Mouse (Mus musculus) liver, embryonic 11.5 days (tissue): ENCODE measurements around the gene Nup210l. TPM values are rescaled to one million over a fixed set of nuclear protein-coding genes. Genes with fewer than 3 reads are reported as not detected.
"Not testable (repeated sequence)": the region's sequence is repeated elsewhere in the genome, so short reads cannot be mapped to it uniquely, and the experiment has no call there.

Experiments used
- ATAC-seq: fragments of 200-750 bp; cut with Nextera tagmentation; replicated peaks from 2 replicates; pipeline ENCODE4 v1.8.0; 2017; ENCODE audit warnings: moderate number of reproducible peaks, mild to moderate bottlenecking, moderate TSS enrichment, moderate library complexity; ENCODE audit not compliant: low FRiP score
- DNase-seq: peaks from one replicate; pipeline ENCODE4 v3.0.0-alpha.2; 2017; ENCODE audit warnings: low spot score
- H3K27ac ChIP-seq: fragments of 300-500 bp; sonication (generic); 2 replicates; pipeline ENCODE4 v1.5.1; 2014; ENCODE audit warnings: mild to moderate bottlenecking, low read depth, low read length, control low read depth
- H3K27me3 ChIP-seq: fragments of 300-500 bp; sonication (generic); replicated peaks from 2 replicates; pipeline ENCODE4 v1.6.1; 2014; ENCODE audit warnings: low read length, mixed read lengths; ENCODE audit not compliant: control insufficient read depth, insufficient read depth
- H3K36me3 ChIP-seq: fragments of 300-500 bp; sonication (generic); 2 replicates; pipeline ENCODE4 v1.6.1; 2014; ENCODE audit warnings: mild to moderate bottlenecking, low read length, moderate library complexity, mixed read lengths; ENCODE audit not compliant: control insufficient read depth, insufficient read depth
- H3K4me1 ChIP-seq: fragments of 300-500 bp; sonication (generic); replicated peaks from 2 replicates; pipeline ENCODE4 v1.6.1; 2014; ENCODE audit warnings: low read length, mixed read lengths; ENCODE audit not compliant: control insufficient read depth, insufficient read depth
- H3K4me2 ChIP-seq: fragments of 300-500 bp; sonication (generic); 2 replicates; pipeline ENCODE4 v1.6.1; 2014; ENCODE audit warnings: mild to moderate bottlenecking, control low read depth, moderate library complexity
- H3K4me3 ChIP-seq: fragments of 300-500 bp; sonication (generic); 2 replicates; pipeline ENCODE4 v1.5.1; 2014; ENCODE audit warnings: low read depth, low read length, control low read depth
- H3K9ac ChIP-seq: fragments of 300-500 bp; sonication (generic); 2 replicates; pipeline ENCODE4 v1.6.1; 2014; ENCODE audit warnings: low read depth, low read length, control low read depth
- H3K9me3 ChIP-seq: fragments of 300-500 bp; sonication (generic); 2 replicates; pipeline ENCODE4 v1.6.1; 2016; ENCODE audit warnings: low read length, inconsistent platforms, mixed read lengths; ENCODE audit not compliant: control insufficient read depth
- WGBS: fragments of 180-500 bp; shearing (Covaris S2); extraction: QIAGEN DNeasy Blood & Tissue Kit; methylation state at CpG from one replicate; pipeline ENCODE4 v1.1.7; 2014; 5-methylcytosine and 5-hydroxymethylcytosine counted together
- polyA plus RNA-seq: library from polyadenylated mRNA; unstranded; fragments of >200 nt; fragmentation: Nextera tagmentation; extraction: Ambion mirVana; gene quantifications from 2 replicates; pipeline ENCODE4 v1.2.1, GENCODE M21; 2014

Gene Nup210l
- polyA plus RNA-seq, 1 experiment from 2014 or later: 0.49 TPM

GRCm38 (mm10) chr3:90103176-90103575 is 756 bp upstream of the Nup210l start:
- H3K27ac ChIP-seq: no peak overlapping the region
- no peak for ATAC-seq
- 86% methylated on average over 2 of the region's 2 CpGs for WGBS
- no peak for DNase-seq
- H3K9me3 ChIP-seq: no peaks in the 10 kb centered on the region
- no peaks in the 10 kb centered on the region for H3K4me1 ChIP-seq
- no peak overlapping the region for H3K4me2 ChIP-seq
- no peak overlapping the region for H3K9ac ChIP-seq
- no peak overlapping the region for H3K4me3 ChIP-seq
- peaks cover 17% of the 10 kb centered on the region; the same call in 1 of the 2 replicates for H3K36me3 ChIP-seq
- H3K27me3 ChIP-seq: no peaks in the 10 kb centered on the region

DNA sequence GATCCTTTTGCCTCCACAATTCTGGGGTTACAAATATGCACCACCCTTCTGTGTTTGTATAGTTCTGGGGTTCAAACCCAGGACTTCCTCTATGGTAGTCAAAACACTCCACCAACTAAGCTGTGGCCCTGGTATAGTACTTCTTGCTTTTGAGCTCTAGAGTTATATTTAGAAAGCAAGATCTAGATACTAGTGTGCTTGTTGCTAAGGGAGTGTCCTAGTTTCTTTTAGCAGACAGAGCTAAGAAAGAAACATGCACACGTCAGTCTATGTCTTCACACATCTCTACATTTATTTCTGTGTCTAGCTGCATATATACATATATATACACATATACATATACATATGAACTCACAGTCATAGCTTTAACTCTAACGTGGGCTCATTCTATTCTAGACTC is 7.8 kb downstream of the Nup210l start:
- no peaks in the 10 kb centered on the region for H3K36me3 ChIP-seq
- H3K27ac ChIP-seq: no peak overlapping the region

GRCm38 (mm10) chr3:90114342-90114741 is 10.4 kb downstream of the Nup210l start:
- 80% methylated on average over 2 of the region's 2 CpGs for WGBS
- DNase-seq: no peak
- H3K27me3 ChIP-seq: no peaks in the 10 kb centered on the region

More for the DNA sequence above, 7.8 kb downstream of the Nup210l start:
- Histone ChIP-seq H3K4me2 (no peak overlapping the region), H3K9ac (no peak overlapping the region), H3K4me1 (no peaks in the 10 kb centered on the region), H3K27me3 (no peaks in the 10 kb centered on the region), H3K4me3 (no peak overlapping the region), H3K9me3 (no peaks in the 10 kb centered on the region)
- DNase-seq (no peak), ATAC-seq (no peak)
- WGBS: 83% methylated on average over 2 of the region's 2 CpGs

GRCm38 (mm10) chr3:90115526-90115925 is 11.6 kb downstream of the Nup210l start:
- Histone ChIP-seq H3K4me2 (no peak overlapping the region), H3K9ac (no peak overlapping the region), H3K4me3 (no peak overlapping the region), H3K4me1 (no peaks in the 10 kb centered on the region), H3K36me3 (no peaks in the 10 kb centered on the region), H3K27me3 (no peaks in the 10 kb centered on the region), H3K9me3 (no peaks in the 10 kb centered on the region), H3K27ac (no peak overlapping the region)
- WGBS: 75% methylated on average over 3 of the region's 3 CpGs
- no peak for ATAC-seq
- DNase-seq: no peak

More at GRCm38 (mm10) chr3:90114342-90114741, 10.4 kb downstream of the Nup210l start:
- Histone ChIP-seq H3K4me3 (no peak overlapping the region), H3K9ac (no peak overlapping the region), H3K4me1 (no peaks in the 10 kb centered on the region), H3K36me3 (no peaks in the 10 kb centered on the region), H3K27ac (no peak overlapping the region), H3K9me3 (no peaks in the 10 kb centered on the region), H3K4me2 (no peak overlapping the region)
- ATAC-seq: no peak

- Histone ChIP-seq H3K27me3 (no peaks in the 10 kb centered on the region), H3K4me3 (no peak overlapping the region), H3K9me3 (no peaks in the 10 kb centered on the region), H3K9ac (no peak overlapping the region), H3K4me1 (no peaks in the 10 kb centered on the region), H3K36me3 (no peaks in the 10 kb centered on the region), H3K27ac (no peak overlapping the region), H3K4me2 (no peak overlapping the region)
- DNase-seq (no peak), ATAC-seq (no peak)
- WGBS: 87% methylated on average over 13 of the region's 13 CpGs
These were observed 14.3 kb downstream of the Nup210l start for GRCm38 (mm10) chr3:90118132-90118790.

GRCm38 (mm10) chr3:90122036-90122435 is 18.1 kb downstream of the Nup210l start:
- H3K4me2 ChIP-seq, H3K36me3 ChIP-seq, DNase-seq, H3K9ac ChIP-seq, H3K4me1 ChIP-seq, ATAC-seq, H3K27me3 ChIP-seq, H3K27ac ChIP-seq, H3K4me3 ChIP-seq, H3K9me3 ChIP-seq: not testable (repeated sequence)
- 75% methylated on average over 5 of the region's 5 CpGs for whole genome bisulfite sequencing

DNA sequence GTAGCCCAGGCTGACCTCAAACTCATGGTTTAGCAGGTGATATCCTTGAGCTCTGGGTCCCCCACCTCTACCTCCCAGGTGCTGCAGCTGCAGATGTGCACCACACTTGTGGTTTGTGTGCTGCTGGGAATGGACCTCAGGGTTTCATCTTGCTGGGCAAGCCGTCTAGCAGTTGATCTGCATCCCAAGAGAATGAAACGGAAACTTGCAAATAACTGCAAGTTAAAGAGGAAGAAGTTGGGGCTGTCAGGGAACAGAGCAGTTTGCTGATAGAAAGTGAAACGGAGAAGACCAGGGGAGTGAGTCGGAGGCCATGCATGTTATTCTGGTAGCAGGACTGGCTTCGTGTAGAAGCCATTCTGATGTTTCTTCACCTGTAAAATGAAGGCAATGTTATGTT is 21.8 kb downstream of the Nup210l start:
- no peak overlapping the region for H3K9ac ChIP-seq
- DNase-seq (no peak), ATAC-seq (no peak)
- WGBS: 74% methylated on average over 5 of the region's 5 CpGs
- H3K27me3 ChIP-seq: no peaks in the 10 kb centered on the region
- no peaks in the 10 kb centered on the region for H3K36me3 ChIP-seq
- no peak overlapping the region for H3K27ac ChIP-seq
- no peak overlapping the region for H3K4me2 ChIP-seq
- no peaks in the 10 kb centered on the region for H3K9me3 ChIP-seq
- H3K4me3 ChIP-seq: no peak overlapping the region
- H3K4me1 ChIP-seq: no peaks in the 10 kb centered on the region

- DNase-seq: no peak
- 91% methylated on average over 6 of the region's 6 CpGs for WGBS
- no peak overlapping the region for H3K4me2 ChIP-seq
- H3K36me3 ChIP-seq: no peaks in the 10 kb centered on the region
- no peak overlapping the region for H3K9ac ChIP-seq
- no peaks in the 10 kb centered on the region for H3K4me1 ChIP-seq
- no peak overlapping the region for H3K27ac ChIP-seq
- no peaks in the 10 kb centered on the region for H3K27me3 ChIP-seq
- H3K9me3 ChIP-seq: no peaks in the 10 kb centered on the region
- no peak overlapping the region for H3K4me3 ChIP-seq
- ATAC-seq: no peak
These were observed 23.9 kb downstream of the Nup210l start for GRCm38 (mm10) chr3:90127881-90128280.

- no peaks in the 10 kb centered on the region for H3K27me3 ChIP-seq
- H3K9me3 ChIP-seq: no peaks in the 10 kb centered on the region
- DNase-seq (no peak), ATAC-seq (no peak)
- 59% methylated on average over 3 of the region's 3 CpGs for WGBS
- H3K27ac ChIP-seq: no peak overlapping the region
- no peaks in the 10 kb centered on the region for H3K4me1 ChIP-seq
- H3K36me3 ChIP-seq: no peaks in the 10 kb centered on the region
- H3K4me3 ChIP-seq: no peak overlapping the region
- H3K4me2 ChIP-seq: no peak overlapping the region
- H3K9ac ChIP-seq: no peak overlapping the region
These were observed 28.8 kb downstream of the Nup210l start for GRCm38 (mm10) chr3:90132745-90133144.
